Mouse (Mus musculus): ENCODE measurements around the gene Pglyrp3. TPM values are rescaled to one million over a fixed set of nuclear protein-coding genes. Genes with fewer than 3 reads are reported as not detected.

Pglyrp3 gene
- polyA plus RNA-seq, 1 experiment from 2014 or later, result not detected

DNA sequence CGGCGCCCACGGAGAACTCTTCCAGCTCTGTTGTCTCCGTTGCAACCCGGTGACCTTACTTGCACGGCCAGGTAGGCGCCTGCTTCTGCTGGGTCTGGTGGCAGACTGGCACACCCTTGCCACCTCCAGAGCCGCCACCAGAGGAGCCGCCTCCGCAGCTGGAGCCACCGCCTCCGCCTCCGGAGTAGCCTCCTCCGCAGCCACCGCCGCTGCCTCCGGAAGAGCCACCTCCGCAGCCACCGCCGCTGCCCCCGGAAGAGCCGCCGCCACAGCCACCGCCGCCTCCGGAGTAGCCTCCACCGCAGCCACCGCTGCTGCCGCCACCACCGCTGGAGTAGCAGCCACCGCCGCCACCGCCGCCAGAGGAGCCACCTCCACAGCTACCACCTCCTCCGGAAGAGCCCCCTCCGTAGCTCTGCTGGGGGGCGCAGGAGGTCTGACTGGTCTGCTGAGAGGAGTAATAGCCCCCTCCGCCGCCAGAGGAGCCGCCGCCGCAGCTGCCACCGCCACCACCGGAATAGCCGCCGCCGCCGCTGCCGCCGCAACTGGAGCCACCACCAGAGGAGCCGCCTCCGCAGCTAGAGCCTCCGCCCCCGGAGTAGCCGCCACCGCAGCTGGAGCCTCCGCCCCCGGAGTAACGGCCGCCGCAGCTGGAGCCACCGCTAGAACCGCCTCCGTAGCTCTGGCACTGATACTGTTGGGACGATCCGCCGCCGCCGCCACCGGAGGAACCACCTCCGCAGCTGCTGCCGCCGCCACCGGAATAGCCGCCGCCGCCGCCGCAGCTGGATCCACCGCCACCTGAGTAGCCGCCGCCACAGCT is 66.3 kb downstream of the Pglyrp3 start:
- no peaks in the 10 kb centered on the region for H3K36me3 ChIP-seq (ENCODE audit: insufficient read depth, low read length)
- peak overlapping the region; percentile 57; the same call in 1 of the 2 replicates for H3K27ac ChIP-seq
- WGBS, result under 1% methylated on average over 63 of the region's 82 CpGs
- ATAC-seq (replicated peaks; ENCODE audit: low FRiP score, low read depth) (peak; percentile 85), DNase-seq (ENCODE audit: low spot score) (peak; percentile 82)
- no peaks in the 10 kb centered on the region for H3K4me1 ChIP-seq (replicated peaks; ENCODE audit: insufficient read depth, low read length)
- peak; percentile 15; the same call in 1 of the 2 replicates for TF ChIP-seq CTCF (IDR thresholded peaks at IDR 0.05; ENCODE audit: low read depth)
- H3K9me3 ChIP-seq (replicated peaks; ENCODE audit: low read length), result no peaks in the 10 kb centered on the region
- H3K27me3 ChIP-seq (ENCODE audit: insufficient read depth, low read length), result no peaks in the 10 kb centered on the region
- H3K4me2 ChIP-seq (ENCODE audit: low read length), result peak overlapping the region; percentile 96
- H3K9ac ChIP-seq (ENCODE audit: low read depth, low read length), result peak overlapping the region; percentile 61
- H3K4me3 ChIP-seq (replicated peaks; ENCODE audit: low read depth, low read length), result peak overlapping the region; percentile 74

Small RNAs within 50 kb of the gene (microRNA-seq; reads per million reads assigned to microRNA genes)
- not detected for gene Gm23697
- gene Gm25145, result not detected

Other genes starting within 250 kb of the Pglyrp3 start
- 1.4 and 1.8 TPM in 2 replicates for gene Lor, start 68.6 kb downstream of the Pglyrp3 start, polyA plus RNA-seq (2015; fragmentation: Nextera tagmentation; extraction: Ambion mirVana)
- gene Prr9, start 109.4 kb downstream of the Pglyrp3 start, polyA plus RNA-seq (2015; fragmentation: Nextera tagmentation; extraction: Ambion mirVana), result not detected in 2 replicates
- not detected in 2 replicates for gene Lelp1, start 128.2 kb downstream of the Pglyrp3 start, polyA plus RNA-seq (2015; fragmentation: Nextera tagmentation; extraction: Ambion mirVana)
- 0.05 and 0.50 TPM in 2 replicates for gene Sprr2a1, start 201.2 kb downstream of the Pglyrp3 start, polyA plus RNA-seq (2015; fragmentation: Nextera tagmentation; extraction: Ambion mirVana)
- 9.6 and 27.3 TPM in 2 replicates for gene Sprr2a2, start 201.3 kb downstream of the Pglyrp3 start, polyA plus RNA-seq (2015; fragmentation: Nextera tagmentation; extraction: Ambion mirVana)